Mouse (Mus musculus): ENCODE data around the gene BC051019.

BC051019 gene

GRCm38 (mm10) chr7:109723697-109724096 is at the start of gene BC051019:
TSS of gene BC051019 (minus strand) at chr7:109723850.
- no peak for DNase-seq

GRCm38 (mm10) chr7:109772251-109772650 is 48.6 kb upstream of the BC051019 start:
- no peak for DNase-seq

GRCm38 (mm10) chr7:109768699-109769383 is 45.2 kb upstream of the BC051019 start:
- DNase-seq = no peak

DNA sequence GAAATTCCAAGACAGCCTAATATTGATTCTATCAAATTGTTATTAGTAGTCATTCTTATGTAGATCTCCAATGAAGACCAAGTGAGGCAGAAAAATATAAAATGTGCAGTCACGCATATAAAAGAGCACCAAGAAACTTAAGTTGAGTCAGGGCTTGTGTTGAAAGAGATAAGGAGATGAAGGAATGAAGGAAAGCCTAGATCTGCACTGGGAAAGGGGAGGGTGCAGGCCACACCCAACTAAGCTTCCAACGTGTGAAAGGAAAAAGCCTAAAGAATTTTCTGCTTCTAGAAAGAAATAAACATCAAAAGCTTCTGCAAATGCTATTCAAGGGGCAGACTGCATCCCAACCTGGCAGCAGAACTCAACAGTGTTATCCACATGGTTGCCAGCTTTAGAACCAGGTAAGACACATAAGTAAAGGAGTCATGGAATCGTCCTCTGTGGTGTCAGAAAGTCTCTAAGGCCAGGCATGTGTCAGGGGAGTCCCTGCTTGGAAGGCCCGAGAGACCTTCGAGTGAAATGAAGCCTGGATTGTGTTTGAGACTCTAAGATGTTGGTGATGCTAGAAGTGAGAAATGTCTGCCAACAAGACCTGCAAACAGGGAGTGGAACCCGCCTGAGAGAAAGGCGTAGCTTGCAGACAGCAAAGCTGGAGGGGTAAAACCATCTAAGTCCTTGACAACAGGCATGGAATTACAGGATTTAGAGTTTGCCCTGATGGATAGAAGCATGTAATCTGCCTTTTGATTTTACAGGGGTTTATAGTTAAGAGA is 44.1 kb upstream of the BC051019 start:
- no peak for DNase-seq

DNA sequence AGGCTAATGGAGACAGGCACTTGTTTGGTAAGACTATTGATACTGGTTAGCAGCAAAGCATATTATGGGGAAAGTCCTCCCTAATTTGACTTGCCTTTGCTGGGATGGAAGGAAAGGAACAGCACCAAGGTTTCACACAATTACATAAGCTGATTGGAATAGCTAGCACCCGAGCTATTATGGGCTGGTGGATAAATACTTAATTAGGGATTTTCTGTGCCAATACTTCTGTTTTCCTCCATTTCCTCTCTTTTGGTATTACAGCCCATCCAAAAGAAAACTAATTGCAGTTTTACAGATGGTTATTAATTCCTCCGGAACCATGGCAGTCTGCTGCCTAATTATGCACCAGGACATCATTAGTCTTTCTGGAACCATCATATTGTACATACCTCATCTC is 40.4 kb upstream of the BC051019 start:
- no peak for DNase-seq

DNA sequence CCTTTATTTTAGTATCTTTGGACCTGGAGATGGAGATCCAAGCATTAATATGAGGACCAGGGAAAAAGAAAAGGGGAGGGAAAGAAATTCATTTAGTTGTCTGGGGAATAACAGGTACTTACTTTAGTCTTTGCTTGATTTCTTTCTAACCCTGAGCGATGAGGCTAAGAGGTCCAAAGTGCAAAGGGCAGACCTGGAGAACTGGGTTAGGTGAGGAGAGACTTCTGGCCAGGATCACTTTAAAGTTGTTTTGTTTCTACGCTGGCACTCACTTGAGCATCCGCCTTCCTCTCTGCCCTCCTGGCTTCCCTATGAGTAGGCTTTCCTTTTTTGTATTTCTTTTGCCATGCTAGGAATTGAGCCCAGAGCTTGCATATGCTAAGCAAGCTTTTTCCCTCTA is 32.6 kb upstream of the BC051019 start:
- DNase-seq = peak; percentile 67 to 69

DNA sequence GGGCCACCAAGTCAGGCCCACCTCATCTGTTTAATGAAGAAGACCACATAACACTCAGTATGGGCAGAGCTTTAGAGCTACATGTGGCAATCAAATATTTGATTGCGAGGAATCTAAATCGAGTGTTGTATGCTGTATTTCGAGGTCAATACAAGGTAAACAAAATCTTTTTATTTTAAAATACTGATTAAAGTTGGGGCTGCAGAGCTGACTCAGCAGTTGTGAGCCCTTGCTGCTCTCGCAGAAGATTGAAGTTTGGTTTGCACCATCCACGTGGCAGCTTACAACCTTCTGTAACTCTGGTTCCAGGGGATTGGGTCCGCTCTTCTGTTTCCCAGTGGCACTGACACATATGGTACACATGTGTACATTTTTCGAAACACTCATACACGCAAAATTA is 30.4 kb upstream of the BC051019 start:
- DNase-seq = no peak

DNA sequence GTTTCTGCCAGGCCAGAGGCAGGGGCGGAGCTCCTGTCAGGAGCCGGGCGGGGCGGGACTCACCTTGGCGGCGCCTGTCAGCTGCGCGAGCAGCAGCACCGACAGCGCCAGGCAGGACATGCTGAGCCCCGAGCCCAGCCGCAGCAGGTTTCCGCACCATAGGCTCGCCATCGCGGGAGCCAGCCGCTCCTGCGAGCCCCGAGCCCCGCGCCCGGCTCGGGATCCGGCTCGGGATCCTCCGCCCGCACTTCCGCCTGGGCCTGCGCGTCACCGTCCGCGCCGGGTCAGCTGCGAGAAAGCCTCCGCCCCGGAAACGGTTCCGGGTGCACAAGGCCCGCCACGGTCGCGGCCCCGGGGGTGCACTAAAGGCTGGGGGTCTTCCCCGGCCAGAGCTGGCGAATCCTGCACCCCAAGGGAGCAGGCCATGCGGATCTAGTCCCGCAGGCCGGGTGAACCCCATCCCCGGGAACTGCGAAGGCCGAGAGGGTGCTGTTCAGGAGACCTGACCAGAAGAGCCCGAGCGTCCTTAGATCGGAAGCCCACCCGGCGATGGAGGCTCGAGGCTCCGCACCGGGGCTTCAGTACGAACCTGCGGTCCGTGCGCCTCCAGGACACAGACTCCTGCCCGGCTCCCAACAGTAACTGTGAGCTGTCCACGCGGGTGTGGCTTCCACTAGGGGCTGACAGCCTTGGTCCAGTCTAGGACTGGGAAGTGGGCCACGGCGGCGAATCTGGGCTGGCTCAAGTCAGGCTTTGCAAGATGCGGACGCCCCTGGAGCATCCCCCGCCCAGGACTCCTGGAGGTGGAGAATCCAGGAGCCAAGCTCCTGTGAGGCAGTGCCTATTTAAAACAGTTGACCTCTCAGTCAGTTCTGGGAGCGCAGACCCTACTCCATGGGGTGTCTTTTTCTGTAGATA is 28.6 kb upstream of the BC051019 start, which contains the start of gene Tmem9b:
Tmem9b (minus strand) TSS at position 868 of the 918 bp plus-strand sequence.
- peak; percentile 82 to 91 for DNase-seq

DNA sequence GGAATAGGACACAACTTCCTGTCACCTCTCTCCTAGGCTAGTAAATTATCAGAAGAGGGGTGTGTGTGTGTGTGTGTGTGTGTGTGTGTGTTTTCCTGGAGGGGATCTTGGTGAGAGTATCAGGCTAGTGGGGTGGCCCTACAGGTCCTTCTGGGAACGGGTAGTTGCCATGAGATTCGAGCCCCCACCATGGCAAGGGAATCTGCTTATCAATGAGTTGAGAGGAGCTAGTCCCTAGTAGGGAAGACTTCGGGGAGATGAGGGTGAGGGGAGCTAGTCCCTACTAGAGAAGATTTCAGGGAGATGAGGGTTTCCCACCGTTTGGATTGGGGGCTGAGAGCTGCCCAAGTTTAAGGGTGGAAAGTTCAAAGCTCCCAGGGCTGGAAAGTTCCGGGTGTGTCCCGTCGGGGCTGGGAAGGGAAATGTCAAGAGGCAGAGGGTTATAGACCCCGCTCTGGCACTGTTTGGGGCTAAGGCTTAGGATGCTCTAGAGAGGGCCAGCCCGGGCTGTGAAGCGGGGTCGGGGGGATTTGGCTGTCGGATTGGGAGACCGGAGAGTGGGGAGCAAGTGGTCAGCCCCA is 27.9 kb upstream of the BC051019 start:
- peak in 1 of 2 experiments; percentile 36 for DNase-seq

GRCm38 (mm10) chr7:109747747-109748146 is 24.1 kb upstream of the BC051019 start:
- DNase-seq = peak in 1 of 2 experiments; percentile 31

DNA sequence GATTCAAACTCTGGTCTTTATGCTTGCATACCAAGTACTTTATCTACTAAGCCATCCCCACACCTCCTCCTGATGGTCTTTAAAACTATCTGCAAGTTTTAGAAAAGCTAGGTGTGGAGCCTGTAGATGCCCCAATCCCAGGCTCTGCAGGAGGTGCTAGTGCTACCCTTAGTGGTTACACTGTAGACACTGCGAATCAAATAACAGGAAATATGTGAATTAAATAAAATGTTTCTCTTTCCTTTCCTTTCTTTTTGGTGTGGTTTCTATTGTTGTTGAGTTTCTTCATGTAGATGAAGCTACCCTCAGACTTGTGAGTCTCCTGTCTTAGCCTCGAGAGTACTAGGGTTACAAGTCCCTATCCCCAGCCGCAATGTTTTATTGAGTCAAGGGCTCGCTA is 18.1 kb upstream of the BC051019 start:
- DNase-seq = no peak

- no peak for DNase-seq
These were observed 17.4 kb upstream of the BC051019 start for GRCm38 (mm10) chr7:109741060-109741459.

- no peak for DNase-seq
These were observed 16.2 kb upstream of the BC051019 start for GRCm38 (mm10) chr7:109739822-109740370.

DNA sequence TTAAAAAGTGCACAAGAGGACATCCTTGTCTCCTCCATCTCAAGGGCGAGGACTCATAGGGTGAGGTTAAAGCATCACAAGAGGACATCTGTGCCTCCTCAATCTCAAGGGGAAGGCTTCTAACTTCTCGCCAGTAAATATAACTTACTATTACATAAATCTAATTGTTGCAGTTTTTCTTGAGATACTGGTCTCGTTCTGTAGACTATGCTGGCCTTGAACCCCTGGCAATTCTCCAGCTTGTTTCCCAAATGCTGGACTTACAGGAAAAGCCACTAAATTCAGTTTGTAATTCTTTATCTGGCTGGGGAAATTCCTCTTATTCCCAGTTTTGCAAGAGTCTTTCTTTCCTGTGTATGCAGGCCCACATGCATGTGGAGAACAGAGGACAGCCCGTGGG is 11.2 kb upstream of the BC051019 start:
- peak; percentile 53 for DNase-seq

- DNase-seq = no peak
These were observed 8.0 kb upstream of the BC051019 start, which contains the start of gene Ascl3 for GRCm38 (mm10) chr7:109731626-109732025. TSS of gene Ascl3 (minus strand) at chr7:109731726.

DNA sequence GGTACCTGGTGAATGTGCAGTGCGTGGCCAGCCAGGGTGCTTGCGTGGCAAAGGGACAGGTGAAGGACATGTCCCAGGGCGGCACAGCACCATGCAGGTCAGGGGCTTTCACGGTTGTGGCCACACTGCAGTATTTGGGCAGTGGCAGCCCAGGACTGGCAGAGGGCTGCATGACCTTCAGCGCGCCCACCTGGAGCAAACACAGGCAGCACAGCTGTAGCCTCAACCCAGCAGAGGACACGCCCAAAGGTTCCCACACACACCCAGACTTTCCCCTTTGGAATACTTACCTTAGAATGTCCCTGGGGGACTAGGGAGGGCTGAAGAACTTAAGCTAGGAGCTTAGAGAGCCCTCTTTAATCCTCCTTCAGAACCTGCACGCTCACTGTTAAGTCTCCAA is 536 bp downstream of the BC051019 start:
- no peak for DNase-seq

- peak in 1 of 2 experiments; percentile 29 for DNase-seq
These were observed 1.0 kb downstream of the BC051019 start for GRCm38 (mm10) chr7:109722618-109723017.

DNA sequence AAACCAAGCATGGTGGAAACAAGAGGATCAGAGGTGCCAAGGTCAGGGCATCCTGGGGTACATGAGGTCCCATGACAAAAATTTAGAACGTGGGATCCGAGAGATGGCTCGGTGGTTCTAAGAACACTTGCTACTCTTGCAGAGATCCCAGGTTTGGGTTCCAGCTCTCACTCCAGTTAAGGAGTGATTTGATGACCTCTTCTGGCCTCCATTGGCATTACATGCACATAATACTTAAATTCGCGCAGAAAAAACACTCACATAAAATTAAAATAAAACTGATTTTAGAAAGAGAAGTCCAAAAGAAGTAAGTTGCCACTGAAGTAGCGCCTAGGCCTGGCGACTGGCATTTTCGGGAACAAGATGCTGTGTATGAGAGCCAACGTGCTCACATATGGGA is 4.4 kb downstream of the BC051019 start:
- peak; percentile 37 to 58 for DNase-seq

DNA sequence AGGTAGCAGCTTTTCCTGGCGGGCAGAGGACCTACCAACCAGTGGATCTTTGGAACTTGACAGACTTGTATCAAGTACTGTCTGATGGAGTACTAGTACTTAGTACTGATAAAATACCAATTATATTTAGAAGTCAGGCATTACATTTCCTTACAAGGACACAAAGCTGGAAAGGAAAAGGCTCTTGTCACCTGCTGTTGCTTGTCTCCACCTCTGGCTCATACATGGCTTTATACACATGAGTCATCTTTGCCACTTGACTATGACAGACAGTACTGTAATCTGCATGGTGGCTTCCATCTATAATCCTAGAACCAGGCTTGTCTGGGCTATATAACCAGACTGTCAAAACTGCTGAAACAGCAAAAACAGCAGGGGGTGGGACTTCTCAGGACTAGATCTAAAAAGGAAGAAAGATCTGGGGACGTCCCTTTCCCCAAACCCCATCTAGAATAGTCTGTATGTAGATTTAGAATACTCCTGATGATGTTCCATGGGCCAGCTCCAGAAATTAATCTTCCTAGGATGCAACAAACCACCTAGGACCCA is 10.1 kb downstream of the BC051019 start:
- DNase-seq = no peak

DNA sequence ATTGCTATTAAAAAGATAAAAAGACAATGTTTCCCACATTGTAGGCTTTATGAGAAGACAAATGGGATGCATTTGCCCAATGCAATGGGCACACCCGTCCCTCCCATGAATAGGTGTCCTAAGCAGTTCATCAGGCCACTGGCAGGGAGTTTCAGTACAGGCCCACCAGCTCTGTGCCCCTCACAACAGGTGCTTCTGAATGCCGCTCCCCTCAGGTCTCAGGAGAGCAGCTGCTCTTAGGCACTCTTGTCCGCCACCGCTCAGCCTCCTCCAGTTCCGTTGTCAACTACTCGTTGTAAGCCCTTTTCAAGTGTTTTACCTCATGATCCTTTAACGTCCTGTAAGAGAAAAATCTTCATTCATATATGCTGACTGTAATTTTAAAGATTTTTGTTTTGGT is 11.5 kb downstream of the BC051019 start:
- no peak for DNase-seq

GRCm38 (mm10) chr7:109710069-109710468 is 13.6 kb downstream of the BC051019 start:
- no peak for DNase-seq

- peak; percentile 46 to 62 for DNase-seq
These were observed 14.7 kb downstream of the BC051019 start for GRCm38 (mm10) chr7:109708961-109709382.
